Mouse (Mus musculus): ENCODE data around the gene Sox30. TPM values are rescaled to one million over a fixed set of nuclear protein-coding genes. Genes with fewer than 3 reads are reported as not detected.
A peak's percentile ranks its signal among the peaks of the same experiment; 100 is the strongest.
"Not testable (repeated sequence)": the region's sequence is repeated elsewhere in the genome, so short reads cannot be mapped to it uniquely, and the experiment has no call there.

Gene Sox30
- polyA plus RNA-seq, 1 experiment = not detected

GRCm38 (mm10) chr11:45991604-45992003, 11.5 kb downstream of the Sox30 start:
- 10% methylated on average over 16 of the region's 16 CpGs for WGBS

GRCm38 (mm10) chr11:45992087-45992486, 12.0 kb downstream of the Sox30 start:
- DNase-seq (ENCODE audit: low read depth, low spot score) = no peak
- WGBS = 46% methylated on average over 13 of the region's 13 CpGs

More at GRCm38 (mm10) chr11:45991604-45992003, 11.5 kb downstream of the Sox30 start:
- no peak for DNase-seq (ENCODE audit: low read depth, low spot score)

GRCm38 (mm10) chr11:46016061-46016460, 36.0 kb downstream of the Sox30 start:
- 20% methylated on average over 6 of the region's 6 CpGs for WGBS
- DNase-seq (ENCODE audit: low read depth, low spot score) = peak; percentile 22

GRCm38 (mm10) chr11:46020246-46020645, 40.1 kb downstream of the Sox30 start:
- DNase-seq (ENCODE audit: low read depth, low spot score) = no peak
- 84% methylated on average over 1 of the region's 1 CpGs for WGBS

GRCm38 (mm10) chr11:46021850-46022249, 41.7 kb downstream of the Sox30 start:
- no peak for DNase-seq (ENCODE audit: low read depth, low spot score)

GRCm38 (mm10) chr11:46022983-46023382, 42.9 kb downstream of the Sox30 start:
- DNase-seq (ENCODE audit: low read depth, low spot score) = no peak
- 68% methylated on average over 6 of the region's 6 CpGs for WGBS

- WGBS = 64% methylated on average over 7 of the region's 7 CpGs
- no peak for DNase-seq (ENCODE audit: low read depth, low spot score)
Observed at GRCm38 (mm10) chr11:46025962-46026392, 45.9 kb downstream of the Sox30 start.

GRCm38 (mm10) chr11:46027952-46028814, 48.1 kb downstream of the Sox30 start:
- 84% methylated on average over 6 of the region's 6 CpGs for WGBS
- no peak for DNase-seq (ENCODE audit: low read depth, low spot score)

- DNase-seq (ENCODE audit: low read depth, low spot score) = no peak
- WGBS = 58% methylated on average over 2 of the region's 2 CpGs
Observed at GRCm38 (mm10) chr11:46029485-46029884, 49.4 kb downstream of the Sox30 start.

- 74% methylated on average over 2 of the region's 2 CpGs for WGBS
Observed at GRCm38 (mm10) chr11:46030026-46030425, 49.9 kb downstream of the Sox30 start.

GRCm38 (mm10) chr11:46031470-46031869, 51.4 kb downstream of the Sox30 start:
- whole genome bisulfite sequencing = 61% methylated on average over 3 of the region's 3 CpGs
- DNase-seq (ENCODE audit: low read depth, low spot score) = no peak

More at GRCm38 (mm10) chr11:46030026-46030425, 49.9 kb downstream of the Sox30 start:
- no peak for DNase-seq (ENCODE audit: low read depth, low spot score)

GRCm38 (mm10) chr11:46032956-46033355, 52.8 kb downstream of the Sox30 start:
- no peak for DNase-seq (ENCODE audit: low read depth, low spot score)

GRCm38 (mm10) chr11:46036374-46036773, 56.3 kb downstream of the Sox30 start:
- DNase-seq (ENCODE audit: low read depth, low spot score) = no peak
- WGBS = 80% methylated on average over 10 of the region's 10 CpGs

More at GRCm38 (mm10) chr11:46032956-46033355, 52.8 kb downstream of the Sox30 start:
- WGBS = 87% methylated on average over 7 of the region's 7 CpGs

GRCm38 (mm10) chr11:46038901-46039300, 58.8 kb downstream of the Sox30 start:
- WGBS = 74% methylated on average over 15 of the region's 15 CpGs
- no peak for DNase-seq (ENCODE audit: low read depth, low spot score)

- DNase-seq (ENCODE audit: low read depth, low spot score) = no peak
- 44% methylated on average over 11 of the region's 11 CpGs for WGBS
Observed at GRCm38 (mm10) chr11:46039335-46039734, 59.2 kb downstream of the Sox30 start.

GRCm38 (mm10) chr11:46040841-46041556, 60.9 kb downstream of the Sox30 start:
- WGBS = 83% methylated on average over 9 of the region's 9 CpGs

GRCm38 (mm10) chr11:46041607-46042267, 61.6 kb downstream of the Sox30 start:
- DNase-seq (ENCODE audit: low read depth, low spot score) = no peak
- WGBS = 80% methylated on average over 12 of the region's 12 CpGs

More at GRCm38 (mm10) chr11:46040841-46041556, 60.9 kb downstream of the Sox30 start:
- no peak for DNase-seq (ENCODE audit: low read depth, low spot score)

GRCm38 (mm10) chr11:46044781-46045180, 64.7 kb downstream of the Sox30 start:
- WGBS = 85% methylated on average over 5 of the region's 5 CpGs
- no peak for DNase-seq (ENCODE audit: low read depth, low spot score)

- WGBS = 88% methylated on average over 3 of the region's 3 CpGs
- DNase-seq (ENCODE audit: low read depth, low spot score) = no peak
Observed at GRCm38 (mm10) chr11:46047264-46047663, 67.2 kb downstream of the Sox30 start.

GRCm38 (mm10) chr11:46052105-46052659, 72.1 kb downstream of the Sox30 start, which contains the start of gene Gm12166:
Gm12166 (minus strand) TSS chr11:46052321.
- WGBS = 40% methylated on average over 19 of the region's 19 CpGs

More at GRCm38 (mm10) chr11:46052105-46052659, 72.1 kb downstream of the Sox30 start, which contains the start of gene Gm12166:
- DNase-seq (ENCODE audit: low read depth, low spot score) = not testable (repeated sequence)
